8 mouse cellular contexts compared by ENCODE assay signal in the genomic region with DNA sequence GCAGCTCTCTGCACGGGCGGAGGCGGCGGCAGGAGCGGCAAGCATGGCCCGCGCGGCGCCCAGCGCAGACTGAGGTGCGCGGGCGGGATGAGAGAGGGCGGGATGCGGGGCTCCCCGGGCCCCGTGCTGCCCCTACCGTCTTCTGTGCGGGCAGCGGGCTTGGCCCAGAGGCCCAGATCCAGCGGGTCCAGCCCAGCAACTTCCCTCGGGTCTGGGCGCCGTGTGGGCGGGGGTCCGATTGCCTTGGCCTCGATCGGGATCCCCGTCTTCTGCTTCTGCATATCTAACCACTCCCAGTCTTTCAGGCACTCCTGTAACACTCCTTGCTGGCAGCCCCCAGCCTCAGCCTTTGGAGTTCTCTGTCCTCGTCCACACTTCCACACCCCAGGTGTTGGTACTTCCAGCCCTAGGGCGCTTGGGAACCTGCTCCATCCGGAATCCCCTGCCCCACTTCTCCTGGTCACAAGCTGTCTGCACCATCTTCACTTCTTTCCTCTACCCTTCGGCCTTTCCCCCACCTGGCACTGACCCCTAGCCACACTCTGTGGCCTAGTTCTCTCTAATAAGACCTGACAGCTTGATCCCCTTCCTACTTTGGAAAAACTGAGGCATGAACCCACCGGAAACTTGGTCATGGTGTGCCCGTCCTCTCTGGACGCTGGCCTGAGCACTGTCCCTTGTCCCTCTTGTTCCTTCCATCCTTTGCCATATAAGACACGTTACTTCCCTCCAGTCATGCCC. TPM values are rescaled to one million over a fixed set of nuclear protein-coding genes. Genes with fewer than 3 reads are reported as not detected.
A peak's percentile ranks its signal among the peaks of the same experiment; 100 is the strongest.
DNase-seq lines count a peak whose midpoint lies in the region; ATAC-seq and TF ChIP-seq lines count a peak whose summit lies in the region.

No protein-coding gene starts in this region.

- H3K4me1 ChIP-seq in ES-Bruce4 (ENCODE audit: control insufficient read depth, insufficient read depth, low read length), result peaks cover 13% of the 10 kb centered on the region
- peaks cover 6% of the 10 kb centered on the region; the same call in 1 of the 2 replicates for H3K4me1 ChIP-seq in bone marrow, adult 2 months (ENCODE audit: control insufficient read depth, insufficient read depth, low read length)
- H3K4me1 ChIP-seq in heart, postnatal 0 days (ENCODE audit: control insufficient read depth, insufficient read depth), result peaks cover 17% of the 10 kb centered on the region
- peaks cover 75% of the 10 kb centered on the region for H3K4me1 ChIP-seq in liver, embryonic 15.5 days (replicated peaks)
- peaks cover 7% of the 10 kb centered on the region for H3K4me1 ChIP-seq in testis, adult 2 months (ENCODE audit: control insufficient read depth, insufficient read depth, low read length)

- H3K27ac ChIP-seq in ES-Bruce4 (ENCODE audit: insufficient read depth, low read length), result no peak overlapping the region
- H3K27ac ChIP-seq in bone marrow, adult 2 months (ENCODE audit: control insufficient read depth, insufficient read depth, low read depth, low read length, poor library complexity), result peak overlapping the region; percentile 83
- H3K27ac ChIP-seq in heart, postnatal 0 days (ENCODE audit: low read depth), result peak overlapping the region; percentile 78
- H3K27ac ChIP-seq in liver, embryonic 15.5 days (replicated peaks), result peak overlapping the region; percentile 94
- H3K27ac ChIP-seq in testis, adult 2 months (ENCODE audit: control insufficient read depth, insufficient read depth, low read depth, low read length), result peak overlapping the region; percentile 22; the same call in 1 of the 2 replicates

- H3K36me3 ChIP-seq in ES-Bruce4 (ENCODE audit: control insufficient read depth, insufficient read depth, low read length, poor library complexity, severe bottlenecking), result no peaks in the 10 kb centered on the region
- H3K36me3 ChIP-seq in heart, postnatal 0 days (replicated peaks; ENCODE audit: control insufficient read depth, insufficient read depth, low read length), result no peaks in the 10 kb centered on the region
- H3K36me3 ChIP-seq in liver, embryonic 15.5 days (replicated peaks), result peaks cover 30% of the 10 kb centered on the region
- no peaks in the 10 kb centered on the region for H3K36me3 ChIP-seq in testis, adult 2 months (ENCODE audit: control insufficient read depth, insufficient read depth, low read length)

- TF ChIP-seq POLR2A in ES-Bruce4 (IDR thresholded peaks at IDR 0.05; ENCODE audit: insufficient read depth, low read length), result no peak
- TF ChIP-seq POLR2A in bone marrow, adult 2 months (IDR thresholded peaks at IDR 0.05; ENCODE audit: borderline replicate concordance, control insufficient read depth, low read depth, low read length), result no peak
- TF ChIP-seq POLR2A in testis, adult 2 months (IDR thresholded peaks at IDR 0.05; ENCODE audit: control insufficient read depth, low read depth, low read length), result no peak

- H3K9ac ChIP-seq in ES-Bruce4 (ENCODE audit: low read depth, poor library complexity, severe bottlenecking), result peak overlapping the region; percentile 90
- peak overlapping the region; percentile 86 for H3K9ac ChIP-seq in heart, postnatal 0 days (replicated peaks; ENCODE audit: low read depth, low read length)
- H3K9ac ChIP-seq in liver, embryonic 15.5 days, result peak overlapping the region; percentile 91

- whole genome bisulfite sequencing in bone marrow, adult 2 months, result 4% methylated on average over 37 of the region's 37 CpGs
- WGBS in heart, postnatal 0 days, result 3% methylated on average over 30 of the region's 37 CpGs
- 5% methylated on average over 30 of the region's 37 CpGs for WGBS in liver, embryonic 15.5 days (ENCODE audit: insufficient replicate concordance)

- ATAC-seq in heart, postnatal 0 days (ENCODE audit: insufficient read depth, low read depth), result peak; percentile 10; the same call in 1 of the 2 replicates
- peak; percentile 9 for ATAC-seq in liver, embryonic 15.5 days (ENCODE audit: insufficient read depth)

- TF ChIP-seq CTCF in ES-Bruce4 (IDR thresholded peaks at IDR 0.05; ENCODE audit: low read depth, low read length), result no peak
- TF ChIP-seq CTCF in bone marrow, adult 2 months (IDR thresholded peaks at IDR 0.05; ENCODE audit: control insufficient read depth, insufficient read depth, low read length), result no peak
- TF ChIP-seq CTCF in heart, postnatal 0 days (IDR thresholded peaks at IDR 0.05; ENCODE audit: low read depth), result no peak
- TF ChIP-seq CTCF in testis, adult 2 months (IDR thresholded peaks at IDR 0.05; ENCODE audit: control insufficient read depth, insufficient read depth, insufficient replicate concordance, low read depth, low read length), result no peak

- TF ChIP-seq EP300 in ES-Bruce4 (IDR thresholded peaks at IDR 0.05; ENCODE audit: insufficient read depth, low read depth, low read length), result no peak
- TF ChIP-seq EP300 in heart, postnatal 0 days (IDR thresholded peaks at IDR 0.05; ENCODE audit: low read depth), result no peak

- peak overlapping the region; percentile 80 for H3K4me3 ChIP-seq in ES-Bruce4 (ENCODE audit: low read depth, low read length)
- peak overlapping the region; percentile 81 for H3K4me3 ChIP-seq in bone marrow, adult 2 months (replicated peaks; ENCODE audit: control insufficient read depth, low read depth, low read length)
- H3K4me3 ChIP-seq in heart, postnatal 0 days (ENCODE audit: low read depth, low read length), result peak overlapping the region; percentile 91
- peak overlapping the region; percentile 85 for H3K4me3 ChIP-seq in liver, embryonic 15.5 days (replicated peaks)
- H3K4me3 ChIP-seq in testis, adult 2 months (ENCODE audit: control insufficient read depth, low read depth, low read length), result peak overlapping the region; percentile 80

- H3K9me3 ChIP-seq in ES-Bruce4 (replicated peaks; ENCODE audit: control insufficient read depth, insufficient read depth, low read length, poor library complexity, severe bottlenecking), result no peaks in the 10 kb centered on the region
- no peaks in the 10 kb centered on the region for H3K9me3 ChIP-seq in heart, postnatal 0 days (replicated peaks; ENCODE audit: control insufficient read depth, low read length)
- H3K9me3 ChIP-seq in liver, embryonic 15.5 days (replicated peaks), result no peaks in the 10 kb centered on the region

- H3K27me3 ChIP-seq in ES-Bruce4 (ENCODE audit: control insufficient read depth, insufficient read depth, low read length, poor library complexity, severe bottlenecking), result no peaks in the 10 kb centered on the region
- H3K27me3 ChIP-seq in heart, postnatal 0 days (ENCODE audit: control insufficient read depth, insufficient read depth, low read length), result no peaks in the 10 kb centered on the region
- H3K27me3 ChIP-seq in liver, embryonic 15.5 days, result no peaks in the 10 kb centered on the region
- H3K27me3 ChIP-seq in testis, adult 2 months (ENCODE audit: control insufficient read depth, insufficient read depth, low read length), result no peaks in the 10 kb centered on the region; the same call in 1 of the 2 replicates

- peak overlapping the region; percentile 81 for H3K4me2 ChIP-seq in heart, postnatal 0 days (ENCODE audit: low read depth, low read length)
- H3K4me2 ChIP-seq in liver, embryonic 15.5 days, result peak overlapping the region; percentile 84

- DNase-seq in layer of hippocampus, adult 11-12 months (ENCODE audit: low spot score), result peak; percentile 66
- no peak for DNase-seq in layer of hippocampus, postnatal 36 days
- no peak for DNase-seq in heart, postnatal 0 days (ENCODE audit: low spot score)
- DNase-seq in layer of hippocampus, adult 18-20 months (ENCODE audit: low spot score in 2 of 2), result no peak

RNA-seq across cellular contexts. Expression of gene St3gal2, which starts 0.5 kb away (rescaled TPM):
- total RNA-seq in layer of hippocampus, postnatal 36 days (2021), result 10 to 100 TPM; 94.9 to 95.6 TPM
- 7.1 and 8.6 TPM in 2 replicates for polyA plus RNA-seq in ES-Bruce4 (2011; ENCODE audit: insufficient read depth, insufficient read length, low read depth, missing spikeins)
- polyA plus RNA-seq in bone marrow, adult 2 months (2011; ENCODE audit: insufficient read depth, insufficient read length, low replicate concordance, missing spikeins), result 16.1 and 29.4 TPM in 2 replicates
- total RNA-seq in heart, postnatal 0 days (2014; rRNA removed; ENCODE audit: low replicate concordance), result 9.9 and 15.8 TPM in 2 replicates
- polyA plus RNA-seq in heart, postnatal 0 days (2015; fragmentation: Nextera tagmentation; extraction: Ambion mirVana), result 11.3 and 12.6 TPM in 2 replicates
- polyA plus RNA-seq in liver, embryonic 15.5 days (2015; fragmentation: Nextera tagmentation; extraction: Ambion mirVana), result 21.9 and 24.6 TPM in 2 replicates
- 3.4 and 4.7 TPM in 2 replicates for polyA plus RNA-seq in testis, adult 2 months (2012; rRNA removed)
- total RNA-seq in layer of hippocampus, adult 18-20 months (2021), result 100 to 1,000 TPM; 101 to 103 TPM

RNA-seq across cellular contexts. Expression of gene Fuk, which starts 17.9 kb away (rescaled TPM):
- 10 to 100 TPM; 20.8 to 24.0 TPM for total RNA-seq in layer of hippocampus, postnatal 36 days (2021)
- polyA plus RNA-seq in ES-Bruce4 (2011; ENCODE audit: insufficient read depth, insufficient read length, low read depth, missing spikeins), result 14.8 and 16.7 TPM in 2 replicates
- polyA plus RNA-seq in bone marrow, adult 2 months (2011; ENCODE audit: insufficient read depth, insufficient read length, low replicate concordance, missing spikeins), result 4.6 and 10.9 TPM in 2 replicates
- total RNA-seq in heart, postnatal 0 days (2014; rRNA removed; ENCODE audit: low replicate concordance), result 10.8 and 14.8 TPM in 2 replicates
- polyA plus RNA-seq in heart, postnatal 0 days (2015; fragmentation: Nextera tagmentation; extraction: Ambion mirVana), result 3.6 and 3.7 TPM in 2 replicates
- polyA plus RNA-seq in liver, embryonic 15.5 days (2015; fragmentation: Nextera tagmentation; extraction: Ambion mirVana), result 2.5 and 3.3 TPM in 2 replicates
- 7.5 and 7.8 TPM in 2 replicates for polyA plus RNA-seq in testis, adult 2 months (2012; rRNA removed)
- total RNA-seq in layer of hippocampus, adult 18-20 months (2021), result 10 to 100 TPM; 22.3 to 22.4 TPM
